Mouse (Mus musculus) 3134 (cell line): Measurements from ENCODE around the gene Ntm.

ENCODE experiments used
- DNase-seq: peaks from one replicate; pipeline ENCODE4 v3.0.0-alpha.2; 2011; ENCODE audit warnings: low spot score; ENCODE audit not compliant: insufficient read length; ENCODE audit errors: extremely low read depth

Gene Ntm

GRCm38 (mm10) chr9:29415578-29415977 is 547.4 kb downstream of the Ntm start:
- DNase-seq, result no peak

GRCm38 (mm10) chr9:29413126-29413525 is 549.8 kb downstream of the Ntm start:
- DNase-seq, result no peak

- DNase-seq, result no peak
Observed at GRCm38 (mm10) chr9:29412181-29412771, 550.7 kb downstream of the Ntm start.

DNA sequence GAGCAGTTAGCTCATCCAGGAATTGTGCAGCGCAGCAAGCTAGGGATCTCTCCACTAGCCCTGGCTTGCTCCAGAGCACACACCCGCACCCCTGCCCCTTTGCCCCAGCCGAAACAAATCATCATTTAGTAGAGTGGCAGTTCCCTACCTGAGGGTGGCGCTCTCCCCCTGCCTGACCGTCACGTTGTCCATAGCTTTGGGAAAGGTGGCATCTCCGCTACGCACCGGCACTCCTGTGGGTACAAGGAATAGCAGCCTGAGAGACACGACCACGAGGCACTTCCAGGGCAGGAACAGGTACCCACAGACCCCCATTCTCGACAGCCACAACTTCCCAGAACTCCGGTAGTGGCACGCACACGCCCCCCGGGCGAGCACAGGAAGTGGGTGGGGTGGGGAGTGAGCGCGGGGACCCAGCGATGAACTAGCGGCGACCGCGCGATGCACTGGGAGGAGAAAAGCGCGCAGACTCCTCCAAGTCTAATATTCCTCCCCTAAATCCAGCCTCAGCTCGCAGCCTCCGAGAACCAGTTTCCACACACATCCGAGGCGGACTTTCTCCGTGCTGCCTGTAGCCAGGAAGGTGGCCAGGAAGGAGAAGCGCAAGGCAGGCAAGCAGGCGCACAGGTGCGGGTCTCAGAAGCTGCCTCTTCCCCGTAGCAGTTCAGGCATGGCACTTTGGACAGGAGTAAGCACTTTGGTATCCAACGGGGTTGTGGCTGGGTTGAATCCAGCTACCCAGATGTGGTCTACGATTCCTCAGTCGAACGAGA is 551.3 kb downstream of the Ntm start:
- no peak for DNase-seq

- no peak for DNase-seq
Observed at GRCm38 (mm10) chr9:29410728-29411407, 552.1 kb downstream of the Ntm start.

DNA sequence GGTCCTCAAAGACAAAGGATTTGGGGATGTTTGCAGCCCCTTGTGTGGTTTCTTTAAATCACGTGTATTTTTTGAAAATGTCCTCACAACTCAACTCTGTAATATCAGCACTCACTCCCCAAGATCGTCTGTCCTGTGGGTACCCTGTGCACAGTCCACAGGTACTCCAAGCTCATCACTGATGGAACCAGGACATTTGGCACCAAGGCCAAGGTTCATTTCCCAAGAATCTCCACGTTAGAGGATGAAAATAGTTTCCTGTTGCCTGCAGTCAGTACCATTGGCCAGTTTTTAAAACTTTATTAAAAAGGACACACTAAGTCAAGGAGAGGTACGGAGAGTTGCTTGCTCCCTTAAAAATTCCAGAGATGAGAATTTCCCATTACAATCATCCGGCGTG is 552.7 kb downstream of the Ntm start:
- no peak for DNase-seq

- DNase-seq, result no peak
Observed at GRCm38 (mm10) chr9:29409216-29409907, 553.6 kb downstream of the Ntm start.

DNA sequence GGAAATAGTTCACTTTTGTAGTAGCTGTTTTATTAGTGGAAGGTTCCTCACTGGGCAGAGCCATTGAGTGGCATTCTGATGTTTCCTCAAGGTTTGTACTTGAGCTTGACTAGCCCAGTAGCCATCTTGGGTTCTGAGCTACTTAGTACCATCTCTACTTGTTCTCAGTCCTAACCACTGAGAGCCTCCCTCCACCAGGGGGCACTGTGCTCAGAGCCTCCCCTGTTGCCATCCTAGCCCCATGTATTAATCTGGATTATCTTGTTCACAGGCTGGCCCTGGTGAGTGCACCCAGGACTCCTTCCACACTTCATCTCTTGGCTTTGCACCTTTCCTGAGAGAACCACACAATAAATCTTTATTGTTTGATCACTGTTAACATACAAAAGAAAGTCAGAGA is 555.0 kb downstream of the Ntm start:
- DNase-seq, result no peak

DNA sequence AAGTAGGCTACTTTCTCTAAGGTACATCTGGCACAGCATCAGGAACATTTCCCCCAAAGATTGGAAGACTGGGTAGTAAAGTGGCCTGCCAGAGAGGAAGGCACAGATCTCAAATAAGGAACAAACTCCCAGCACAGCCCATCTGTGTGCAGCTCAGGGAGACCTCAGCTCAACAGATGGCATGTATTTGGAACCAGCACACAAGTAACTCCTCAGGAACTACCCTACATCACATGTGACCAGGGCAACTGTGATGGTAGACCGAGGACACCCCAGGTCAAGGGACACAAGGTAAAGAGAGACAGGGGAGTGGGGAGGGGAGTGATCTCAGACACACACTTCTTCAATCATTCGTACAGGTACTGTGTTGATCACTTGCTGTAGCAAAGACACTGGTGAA is 556.0 kb downstream of the Ntm start:
- no peak for DNase-seq

GRCm38 (mm10) chr9:29406046-29406445 is 556.9 kb downstream of the Ntm start:
- DNase-seq, result no peak

DNA sequence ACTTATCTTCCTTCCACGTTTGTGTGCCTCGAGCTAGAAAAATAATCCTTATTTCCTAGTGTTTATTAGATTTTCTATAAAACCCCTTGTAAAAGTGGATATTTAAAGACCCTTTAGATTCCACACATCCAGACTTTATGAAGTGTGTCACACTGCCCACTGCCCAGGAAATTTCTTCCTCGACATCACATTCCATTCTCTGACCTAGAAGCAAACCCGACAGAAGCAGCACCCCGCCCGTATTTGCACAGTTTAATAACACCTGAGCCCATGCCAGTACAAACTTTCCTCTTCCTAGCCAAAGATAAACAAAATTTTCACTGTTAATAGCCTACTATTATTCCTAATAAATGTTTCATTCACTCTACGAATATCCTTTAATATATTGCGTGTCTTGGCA is 562.8 kb downstream of the Ntm start:
- DNase-seq, result no peak

GRCm38 (mm10) chr9:29396101-29396500 is 566.8 kb downstream of the Ntm start:
- no peak for DNase-seq

GRCm38 (mm10) chr9:29393136-29393535 is 569.8 kb downstream of the Ntm start:
- DNase-seq, result no peak

DNA sequence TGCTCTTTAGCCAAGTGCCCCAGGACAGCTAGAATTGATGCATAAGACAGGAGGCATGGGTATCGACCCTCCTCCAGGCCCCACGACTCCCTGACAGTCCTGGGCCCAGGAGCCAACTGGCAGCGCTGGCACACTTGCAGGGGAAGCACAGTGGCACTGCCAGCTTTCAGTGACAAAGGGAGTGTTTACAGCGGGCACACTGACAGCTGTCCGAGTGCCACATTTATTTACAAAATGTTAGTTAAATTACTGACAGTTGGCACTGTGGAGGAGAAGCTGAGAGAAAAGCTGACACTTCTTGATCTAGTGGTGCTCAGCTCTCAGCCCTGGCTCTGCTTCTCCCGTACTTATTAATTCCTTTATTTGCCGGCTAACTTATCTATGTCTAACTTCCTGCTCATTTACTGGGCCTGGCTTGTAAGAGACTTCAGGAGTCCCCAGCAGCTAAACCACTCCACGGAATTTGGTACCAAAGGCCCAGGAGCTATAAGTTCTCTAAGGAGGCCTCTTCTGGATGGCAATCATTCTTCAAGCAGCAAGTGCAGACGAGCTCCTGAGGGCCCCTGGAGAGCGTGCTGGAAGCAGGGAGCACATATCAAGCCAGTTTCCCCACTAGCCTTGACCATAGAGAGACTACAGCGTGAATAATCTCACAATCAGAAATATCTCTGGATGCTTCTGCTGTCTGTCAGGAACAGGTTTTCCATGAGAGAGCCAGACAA is 572.0 kb downstream of the Ntm start:
- DNase-seq, result no peak

GRCm38 (mm10) chr9:29389224-29389623 is 573.7 kb downstream of the Ntm start:
- DNase-seq, result no peak

GRCm38 (mm10) chr9:29387136-29387535 is 575.8 kb downstream of the Ntm start:
- no peak for DNase-seq

- DNase-seq, result no peak
Observed at GRCm38 (mm10) chr9:29377172-29378002, 585.6 kb downstream of the Ntm start.

DNA sequence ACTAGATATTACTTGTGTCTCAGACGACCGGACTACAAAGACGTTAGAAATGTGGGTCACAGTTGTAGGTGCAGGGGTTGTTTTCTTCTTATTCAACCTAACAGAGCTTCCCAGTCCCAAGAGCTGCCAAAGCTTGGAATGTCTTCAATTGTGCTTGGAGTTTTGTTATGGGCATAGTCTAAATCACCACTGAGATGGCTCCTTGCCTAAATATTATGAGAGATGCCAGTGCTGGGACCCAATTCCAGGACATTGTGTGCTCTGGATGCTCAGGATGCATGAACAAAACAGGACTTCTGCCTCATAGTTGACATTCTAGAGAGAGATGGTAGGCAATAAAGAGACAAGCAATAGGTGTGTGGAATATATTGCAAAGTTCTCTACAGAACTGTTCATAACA is 591.6 kb downstream of the Ntm start:
- DNase-seq, result no peak

GRCm38 (mm10) chr9:29369621-29370020 is 593.3 kb downstream of the Ntm start:
- no peak for DNase-seq

- DNase-seq, result no peak
Observed at GRCm38 (mm10) chr9:29368291-29368690, 594.6 kb downstream of the Ntm start.
